Mouse (Mus musculus) T-cell, adult 2 months (primary cell): Measurements from ENCODE around the gene Cmss1.

ENCODE experiments used
- DNase-seq: peaks from one replicate; pipeline ENCODE4 v3.0.0; 2022; ENCODE audit warnings: low spot score

The Cmss1 gene

DNA sequence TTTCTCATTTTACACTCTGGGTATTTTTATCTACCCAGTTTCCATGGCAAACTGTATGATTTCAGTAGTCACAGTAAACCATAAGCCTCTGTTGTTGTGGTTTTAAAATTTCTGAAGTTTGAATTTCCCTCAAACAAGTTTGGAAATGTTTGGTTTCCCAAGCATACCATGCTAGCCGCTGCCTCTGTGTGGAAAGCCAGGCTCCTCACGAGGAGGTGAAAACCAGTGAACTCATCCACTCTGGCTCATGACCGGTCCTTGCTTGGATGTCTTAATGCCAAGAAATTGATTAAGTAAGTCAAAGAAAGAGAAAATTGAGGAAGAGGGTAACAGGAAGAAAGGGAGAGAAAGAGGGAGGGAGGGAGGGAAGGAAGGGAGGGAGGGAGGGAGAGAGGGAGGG lies 48.4 kb downstream of the Cmss1 start:
- DNase-seq = no peak

DNA sequence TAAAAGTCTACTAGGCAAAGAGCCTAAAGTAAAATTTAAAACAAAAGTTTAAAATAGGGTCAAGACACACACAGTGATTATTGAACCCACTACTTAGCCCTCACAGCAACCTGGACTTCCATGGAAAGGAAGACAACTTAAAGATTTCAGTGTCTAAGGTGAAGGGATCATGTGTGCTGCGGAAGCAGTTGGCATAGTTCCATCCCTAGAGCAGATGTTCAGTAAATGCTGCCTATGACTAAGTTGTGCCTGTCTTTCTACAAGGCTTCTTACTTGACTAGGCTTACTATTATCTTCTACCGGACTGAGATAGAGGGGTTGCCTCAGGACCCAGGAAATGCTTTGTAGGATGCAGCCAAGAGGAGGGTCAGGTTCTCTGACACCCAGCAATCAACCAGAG lies 50.4 kb downstream of the Cmss1 start:
- no peak for DNase-seq

DNA sequence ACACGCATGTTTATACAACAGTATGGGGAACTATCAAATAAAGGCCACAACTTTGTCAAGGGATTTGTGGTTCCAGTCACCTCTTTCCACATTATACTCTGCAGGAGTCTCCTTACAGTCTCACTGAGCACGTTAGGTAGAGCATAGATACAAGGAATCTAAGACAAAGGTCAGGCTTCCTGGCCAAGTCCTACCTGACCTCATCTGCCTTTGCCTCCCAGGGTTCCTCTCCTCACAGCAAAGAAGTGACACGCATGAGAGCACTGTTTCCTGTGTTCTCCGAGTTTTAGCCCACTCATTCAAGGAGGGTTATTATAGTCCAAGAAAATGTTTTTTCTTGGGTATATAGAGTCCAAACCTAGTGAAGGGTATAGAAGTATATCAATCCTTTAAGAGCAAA lies 51.0 kb downstream of the Cmss1 start:
- no peak for DNase-seq

DNA sequence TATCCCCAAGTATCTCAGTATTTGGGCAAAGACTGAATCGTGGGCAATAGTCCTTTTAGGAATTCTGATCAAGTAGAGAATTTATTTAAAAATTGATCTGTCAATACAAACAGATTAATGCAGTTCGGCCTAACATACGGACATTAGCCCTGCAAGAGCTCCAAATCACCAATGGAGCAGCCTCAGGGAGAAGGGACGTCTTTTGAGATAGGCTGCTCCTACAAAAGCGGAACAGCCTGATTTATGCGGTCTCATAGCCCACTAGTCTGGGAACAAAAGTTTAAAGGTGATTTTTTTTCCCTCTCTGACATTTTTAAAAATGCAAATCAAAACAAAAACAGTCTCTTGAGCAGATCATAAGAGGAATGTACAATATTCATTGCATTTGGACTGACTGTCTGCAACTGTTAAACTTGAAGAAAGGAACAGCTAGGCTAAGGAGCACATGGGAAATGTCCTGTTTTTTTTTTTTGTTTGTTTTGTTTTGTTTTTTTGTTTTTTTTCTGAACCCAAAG lies 51.7 kb downstream of the Cmss1 start:
- DNase-seq = no peak

DNA sequence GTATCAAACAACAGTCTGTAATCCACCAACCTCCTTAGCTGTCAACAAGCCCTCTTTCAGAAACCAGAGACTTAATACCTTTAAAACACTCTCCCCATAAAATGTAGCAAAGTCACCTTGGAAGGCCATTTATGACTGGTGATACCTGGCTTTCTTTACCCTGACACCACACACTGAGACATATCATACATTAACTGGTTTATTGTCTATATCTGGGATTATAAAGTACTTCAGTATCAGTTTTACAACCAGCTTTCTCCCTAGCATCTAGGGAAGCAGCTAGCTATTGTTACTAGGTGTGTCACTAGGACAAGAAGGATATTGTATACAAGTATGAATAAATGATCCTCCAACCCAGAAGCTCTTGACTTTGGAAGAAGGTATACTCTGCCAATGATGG lies 53.4 kb downstream of the Cmss1 start:
- no peak for DNase-seq

DNA sequence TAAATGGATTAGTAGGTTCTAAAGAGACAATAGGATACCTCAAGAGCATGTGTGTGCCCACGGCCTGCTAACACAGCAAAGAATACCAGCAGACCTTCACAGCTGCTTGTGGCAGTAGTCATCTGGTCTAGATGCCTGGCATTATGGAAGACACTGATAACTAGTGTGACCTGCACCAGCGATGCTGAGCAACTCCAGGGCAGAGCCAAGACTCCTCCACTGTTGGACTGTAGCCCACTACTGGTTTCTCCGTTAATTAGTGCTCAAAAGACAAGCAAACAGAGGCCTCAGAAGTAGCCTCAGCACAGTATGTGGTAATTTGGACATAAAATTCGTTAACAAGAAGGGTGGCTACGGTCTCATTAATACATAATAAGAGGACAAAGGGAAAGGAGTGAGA lies 54.0 kb downstream of the Cmss1 start:
- no peak for DNase-seq

DNA sequence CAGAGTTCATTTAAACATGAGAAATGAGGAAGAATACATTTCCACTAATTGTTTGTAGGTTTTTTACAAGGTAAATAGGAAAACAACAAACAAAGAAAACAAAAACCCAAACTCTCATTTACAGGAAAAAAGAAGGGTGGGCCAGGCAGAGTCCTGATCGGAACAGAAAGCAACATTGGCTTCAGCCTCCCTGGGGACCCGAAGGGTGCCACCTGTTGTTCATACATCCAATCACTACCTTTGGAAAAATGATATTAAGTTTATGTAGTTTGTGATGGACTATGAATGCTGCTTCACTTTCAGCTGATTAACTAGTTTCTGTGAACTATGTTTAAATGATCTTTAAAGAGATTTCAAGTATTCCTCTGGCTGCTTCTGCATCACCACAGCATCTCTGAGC lies 55.0 kb downstream of the Cmss1 start:
- DNase-seq = no peak

DNA sequence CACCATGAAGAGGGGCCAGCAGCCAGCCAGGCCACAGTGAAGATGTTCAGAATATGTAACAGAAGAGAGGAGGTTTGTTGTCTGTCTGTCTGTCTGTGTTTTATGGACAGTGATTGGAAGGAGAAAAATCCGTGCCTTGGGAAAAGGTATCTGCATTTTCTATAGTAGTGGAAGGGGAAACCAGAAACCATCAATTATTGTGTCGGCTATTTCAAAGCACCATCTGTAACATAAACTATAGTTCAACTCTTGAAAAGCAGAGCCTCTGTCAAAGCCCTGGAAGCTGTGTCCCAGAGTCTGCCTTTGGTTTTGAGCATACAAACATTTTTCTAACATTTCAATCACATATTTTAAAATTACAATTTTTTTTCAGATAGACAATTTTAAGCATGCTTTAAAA lies 55.8 kb downstream of the Cmss1 start:
- no peak for DNase-seq

DNA sequence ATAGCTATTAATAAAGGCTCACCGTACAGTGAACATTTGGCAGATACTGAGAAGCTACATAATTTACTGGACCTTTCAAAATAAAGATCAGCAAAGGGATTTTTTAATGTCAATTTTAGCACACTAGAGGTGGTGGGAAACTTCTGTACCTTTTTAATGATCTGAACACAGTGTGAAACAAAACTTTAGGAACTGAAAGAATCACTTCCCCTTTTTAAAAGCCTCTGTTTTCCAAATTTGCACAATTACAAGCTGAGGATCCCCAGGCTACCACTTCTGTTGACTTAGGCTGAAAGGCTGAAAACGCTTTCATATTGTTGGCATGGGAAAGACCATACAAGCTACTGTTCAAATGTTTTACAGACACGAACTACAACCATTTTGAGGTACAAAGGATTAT lies 56.6 kb downstream of the Cmss1 start:
- no peak for DNase-seq

DNA sequence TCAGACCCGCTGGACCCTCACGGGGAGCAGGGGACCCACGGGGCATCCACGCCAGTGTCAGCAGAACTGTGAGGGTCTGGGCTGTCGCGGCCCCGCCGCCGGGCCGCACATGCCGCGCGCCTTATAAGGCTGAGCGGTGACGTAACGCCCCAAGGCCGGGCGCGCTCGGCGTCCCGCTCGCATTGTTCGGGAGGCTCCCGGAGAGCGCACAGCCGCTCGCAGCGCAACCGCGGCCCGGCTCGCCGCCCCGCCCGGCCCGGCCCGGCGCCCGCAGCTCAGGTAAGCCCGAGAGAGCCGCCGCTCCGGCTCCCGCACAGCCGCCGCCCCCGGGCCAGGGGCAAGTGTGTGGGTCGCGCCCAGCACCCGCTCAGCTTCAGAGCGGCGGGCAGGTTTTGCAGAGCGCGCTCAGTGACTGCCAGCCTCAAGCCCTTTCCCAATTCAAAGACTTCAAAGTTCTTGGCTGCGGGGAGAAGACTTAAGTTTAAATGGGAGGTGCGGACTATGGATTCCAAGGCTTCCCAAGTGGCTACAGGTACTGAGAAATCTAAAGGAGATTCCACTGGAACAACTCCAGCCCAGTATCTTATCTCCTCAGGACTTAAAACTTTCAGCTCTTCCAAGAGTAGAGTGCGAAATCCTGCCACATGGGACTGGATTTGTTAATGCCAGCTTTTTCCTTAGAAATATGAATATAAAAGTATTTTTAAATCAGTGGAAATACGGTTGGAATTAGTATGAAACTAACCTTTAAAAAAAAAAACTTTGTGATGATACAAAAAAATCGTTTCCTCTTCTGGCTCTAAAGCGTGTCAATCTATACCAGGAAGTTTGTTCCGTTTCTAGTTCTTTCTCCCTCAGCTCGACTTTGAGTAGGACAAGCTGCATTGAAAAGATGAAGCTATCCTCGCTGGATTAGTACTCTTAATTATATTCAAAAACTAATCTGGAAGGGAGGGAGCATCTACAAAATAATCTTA lies 57.3 kb downstream of the Cmss1 start:
- DNase-seq = peak; percentile 74

DNA sequence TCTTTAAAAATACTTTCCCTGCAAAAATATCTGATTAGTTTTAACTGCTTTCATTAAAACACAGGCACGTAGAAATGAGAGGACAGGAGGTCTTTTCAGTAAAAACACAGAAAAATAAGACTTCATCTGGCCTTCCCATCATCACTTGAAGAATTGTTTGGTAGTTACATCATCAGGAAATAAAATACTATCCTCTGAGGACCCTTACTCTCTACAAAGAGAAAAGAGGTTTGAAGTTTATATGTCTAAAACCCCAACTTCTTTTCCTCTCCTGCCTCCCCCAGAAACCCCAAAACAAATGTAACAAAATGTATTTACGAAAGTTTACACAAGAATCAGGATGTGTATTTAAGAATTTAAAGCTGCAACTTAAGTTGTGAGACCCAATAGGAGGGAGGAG lies 58.1 kb downstream of the Cmss1 start:
- no peak for DNase-seq

DNA sequence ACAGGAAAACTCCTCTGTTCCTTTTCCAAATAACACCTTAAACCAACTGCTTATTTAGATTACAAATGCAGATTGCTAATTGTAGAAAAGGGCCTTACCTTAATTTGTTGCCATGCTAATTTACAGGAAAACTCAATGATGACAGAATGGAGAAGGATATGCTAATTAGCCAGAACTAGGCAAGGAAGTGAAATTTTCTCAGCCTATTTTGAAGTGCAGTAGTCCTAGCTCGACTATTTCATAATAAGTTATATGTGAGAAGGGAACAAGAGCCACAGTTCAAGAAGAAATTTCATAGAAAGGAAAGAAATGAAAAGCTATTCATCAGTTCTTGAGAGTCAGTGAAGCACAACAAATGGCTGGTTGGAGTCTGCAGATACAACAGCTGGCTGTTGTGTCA lies 60.3 kb downstream of the Cmss1 start:
- DNase-seq = no peak

DNA sequence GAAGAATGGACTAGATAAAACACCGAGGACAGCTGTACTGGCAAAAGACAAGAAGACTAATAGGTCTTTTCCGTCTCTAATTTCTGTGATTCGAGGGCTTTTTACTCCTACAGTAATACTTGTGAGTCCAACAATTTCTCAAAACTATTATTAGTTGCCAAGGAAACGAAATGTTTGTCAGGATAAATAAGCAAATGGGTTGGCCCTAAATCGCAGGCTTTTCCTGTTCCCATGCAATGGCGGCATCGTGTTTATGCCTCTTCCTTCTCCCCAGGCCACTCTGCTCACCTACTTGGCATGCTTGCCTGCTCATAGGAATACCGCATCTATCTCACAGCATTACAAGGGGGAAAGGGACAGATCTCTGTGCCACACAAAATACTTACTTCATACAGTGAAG lies 62.2 kb downstream of the Cmss1 start:
- DNase-seq = no peak

DNA sequence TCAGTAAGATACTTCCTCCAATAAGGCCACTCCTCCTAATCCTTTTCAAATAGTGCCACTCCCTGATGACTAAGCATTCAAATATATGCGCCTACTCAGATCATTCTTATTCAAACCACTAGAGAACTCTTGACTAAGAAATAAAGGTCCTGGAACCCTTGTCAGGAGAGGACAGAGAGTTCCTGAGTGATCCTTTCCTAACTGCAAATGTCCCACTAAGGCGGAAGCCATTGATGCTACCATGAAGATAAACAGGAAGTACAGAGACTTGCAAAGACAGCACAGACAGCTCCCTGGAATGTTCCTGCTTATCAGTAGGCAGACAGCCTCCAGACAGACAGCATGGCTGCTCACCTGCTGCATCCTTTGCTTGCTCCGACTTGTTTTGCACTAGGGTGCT lies 63.4 kb downstream of the Cmss1 start:
- DNase-seq = no peak

DNA sequence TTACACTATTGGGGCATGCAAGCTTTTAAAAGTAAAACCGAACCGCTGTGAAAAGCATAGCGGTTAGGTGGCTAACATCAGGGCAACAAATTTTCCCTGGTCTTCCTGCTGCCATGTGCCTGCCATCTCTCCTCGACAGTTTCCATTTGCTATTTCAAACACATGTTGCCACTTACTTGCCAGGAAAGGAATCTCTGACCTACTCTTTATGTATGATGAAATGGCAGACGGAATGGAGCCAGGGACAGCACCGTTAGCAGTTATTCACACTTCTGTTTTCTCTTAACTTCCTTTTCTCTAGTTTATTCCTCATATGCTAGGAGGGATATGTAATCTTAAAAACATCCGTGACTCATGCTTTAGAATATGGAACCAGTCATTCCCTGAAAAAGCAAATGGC lies 70.2 kb downstream of the Cmss1 start:
- no peak for DNase-seq

DNA sequence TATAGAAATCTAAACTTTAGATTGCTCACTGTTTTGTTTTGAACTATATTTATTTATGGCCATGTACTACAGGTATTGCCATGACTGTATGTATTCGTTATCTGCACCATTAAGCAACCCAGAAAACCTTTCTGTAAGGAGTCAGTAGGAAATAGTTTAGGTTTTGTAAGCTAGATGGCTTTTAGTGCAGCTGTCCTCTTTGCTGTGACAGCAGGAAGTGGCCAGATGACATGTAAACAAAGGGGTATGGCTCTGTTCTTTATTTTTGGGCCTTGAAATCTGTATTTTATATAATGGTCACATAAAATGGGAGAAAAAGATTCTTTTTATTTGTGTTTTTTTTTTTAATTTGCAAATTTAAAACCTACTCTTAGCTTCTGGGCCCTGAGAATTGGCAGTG lies 71.9 kb downstream of the Cmss1 start:
- DNase-seq = no peak

DNA sequence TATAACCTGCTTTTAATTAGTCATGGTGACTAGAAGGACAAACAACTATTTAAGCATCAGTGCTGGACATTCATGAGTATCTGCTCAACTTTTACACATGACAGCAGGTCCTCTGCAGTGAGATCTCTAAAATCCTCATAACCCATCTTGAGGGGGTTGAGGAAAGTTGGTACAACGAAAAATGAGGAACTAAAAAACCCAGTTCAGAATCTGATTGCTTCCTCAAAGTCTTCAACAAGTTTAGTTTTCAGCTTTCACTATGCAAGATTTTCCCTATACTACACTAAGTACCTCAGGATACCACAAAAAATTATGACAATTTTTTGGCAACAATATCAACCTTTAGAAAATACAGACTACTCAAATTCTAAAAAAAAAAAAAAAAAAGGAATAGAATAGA lies 72.3 kb downstream of the Cmss1 start:
- no peak for DNase-seq

DNA sequence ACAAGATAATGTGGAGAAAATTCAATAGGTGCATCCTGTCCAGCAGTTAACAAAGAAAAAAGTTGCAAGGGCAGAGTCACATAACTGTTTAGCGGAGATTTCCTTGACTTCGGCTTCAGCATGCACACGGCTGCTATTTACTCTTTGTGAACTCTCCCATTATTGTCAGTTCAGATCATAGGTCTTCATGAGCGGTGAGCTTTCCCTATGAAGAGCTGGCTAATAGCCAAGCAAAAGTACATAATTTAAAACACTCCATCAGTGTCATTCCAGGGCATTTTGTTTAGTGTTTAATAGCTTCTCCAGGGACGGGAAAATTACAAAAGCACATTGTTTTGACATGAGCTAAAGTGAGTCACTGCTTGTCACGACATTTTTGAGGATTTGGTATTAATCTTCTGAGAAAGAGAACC lies 74.6 kb downstream of the Cmss1 start:
- no peak for DNase-seq

DNA sequence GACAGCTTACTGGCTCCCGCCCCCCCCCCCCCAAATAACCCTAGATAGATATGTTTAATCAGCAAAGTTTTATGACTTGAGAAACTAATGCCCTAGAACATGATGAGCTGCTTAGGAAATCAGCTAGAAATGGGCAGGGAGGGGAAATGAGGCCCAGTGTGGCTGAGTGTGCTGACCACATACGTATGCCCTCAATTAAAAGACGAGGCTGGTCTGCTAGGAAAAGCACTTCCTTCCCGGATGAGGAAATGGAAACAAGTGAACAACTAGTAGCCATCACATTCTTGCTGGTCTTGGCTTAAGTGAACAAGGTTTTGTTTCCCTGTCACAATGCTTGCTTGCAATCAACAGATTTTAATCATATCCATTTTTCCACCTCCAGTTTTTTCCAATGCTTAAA lies 76.1 kb downstream of the Cmss1 start:
- no peak for DNase-seq

DNA sequence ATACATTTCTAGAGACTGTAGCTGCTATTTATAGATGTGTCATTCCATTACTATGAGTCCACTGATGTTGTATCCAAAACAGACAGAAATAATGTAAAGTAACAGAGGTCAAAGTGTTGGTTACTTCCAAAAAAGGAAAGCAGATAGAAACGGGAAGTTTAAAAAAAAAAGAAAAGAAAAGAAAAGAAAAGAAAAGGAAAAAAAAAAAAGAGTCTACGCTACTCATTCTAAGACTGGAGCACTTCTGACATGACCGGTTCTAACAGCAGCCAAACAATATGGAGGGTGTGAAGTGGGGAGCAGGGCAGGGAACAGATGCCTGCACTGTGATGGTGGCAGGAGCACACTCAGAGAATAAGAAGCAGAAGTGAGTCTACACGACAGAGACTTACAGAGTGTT lies 78.2 kb downstream of the Cmss1 start:
- DNase-seq = no peak

DNA sequence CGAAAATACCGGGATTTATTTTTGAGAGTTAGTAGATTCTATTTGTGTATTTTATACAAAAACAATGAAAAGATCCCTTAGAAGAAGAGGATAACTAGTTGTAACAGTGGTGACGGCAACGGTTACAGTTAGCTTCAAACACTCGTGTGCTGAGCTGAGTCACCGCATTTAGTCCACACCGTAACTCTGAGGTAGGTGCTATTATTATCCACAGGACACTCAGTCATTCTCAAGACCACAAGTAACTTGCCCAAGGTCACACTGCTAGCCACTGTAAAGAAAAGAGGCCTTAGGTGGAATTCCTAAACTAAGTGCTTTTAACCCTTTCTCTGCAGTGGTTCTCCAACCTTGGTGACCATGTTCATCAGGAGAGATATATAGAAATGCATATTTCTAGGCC lies 79.8 kb downstream of the Cmss1 start:
- no peak for DNase-seq

DNA sequence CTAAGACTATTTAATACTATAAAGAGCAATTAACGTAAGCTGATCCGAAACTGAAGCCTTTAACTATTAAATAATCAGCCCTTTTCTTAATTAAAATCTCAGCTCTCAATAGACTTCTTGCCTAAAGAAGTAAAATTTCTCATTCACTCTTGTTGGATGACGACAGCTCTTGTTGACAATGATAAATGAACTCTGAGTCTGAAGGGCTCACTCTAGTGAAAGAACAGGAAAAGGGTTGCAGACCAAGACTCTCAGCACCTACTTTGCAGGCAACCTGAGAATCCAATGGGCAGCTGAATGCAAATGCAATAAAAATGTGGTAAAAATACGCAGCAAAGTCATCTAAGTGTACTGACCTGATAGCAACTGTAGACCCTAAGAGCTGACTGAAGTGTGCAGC lies 81.2 kb downstream of the Cmss1 start:
- DNase-seq = no peak

DNA sequence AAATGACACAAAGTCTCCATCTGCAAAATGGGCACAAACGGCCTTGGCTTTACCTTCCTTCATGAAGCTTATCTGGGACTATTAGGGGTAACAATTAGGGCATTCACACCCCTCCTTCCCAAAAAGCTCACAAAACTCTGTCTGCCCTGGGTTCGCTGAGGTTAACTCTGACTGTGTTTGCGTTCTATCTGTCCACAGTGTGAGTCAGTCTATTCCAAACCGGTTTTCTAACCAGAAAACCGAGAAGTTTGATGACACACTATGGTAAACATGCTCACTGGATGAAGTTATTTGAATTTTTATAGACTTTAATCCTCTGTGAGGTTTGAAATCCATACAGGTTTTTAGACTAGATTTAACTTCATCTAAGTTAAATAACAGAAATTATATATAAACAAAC lies 81.6 kb downstream of the Cmss1 start:
- DNase-seq = no peak

DNA sequence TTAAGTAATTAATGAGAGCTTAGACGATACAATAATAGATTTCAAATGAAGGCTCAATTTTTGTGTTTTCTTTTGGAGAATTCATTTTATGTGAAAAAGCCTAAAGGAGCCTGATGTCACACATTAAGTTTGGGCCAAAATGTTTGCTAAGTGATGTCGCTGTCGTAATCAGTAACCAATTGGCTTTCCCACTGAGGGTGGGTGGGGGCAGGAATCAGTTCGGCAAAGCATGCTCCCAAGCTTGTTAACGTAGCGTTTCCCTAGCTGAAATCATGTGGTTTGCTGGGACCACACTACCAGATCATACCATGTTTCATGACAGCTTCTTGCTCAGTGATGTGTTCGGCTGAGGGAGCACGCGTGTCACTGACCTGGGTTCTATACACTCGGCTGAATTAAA lies 91.0 kb downstream of the Cmss1 start:
- DNase-seq = no peak
